Mouse (Mus musculus) retina, postnatal 7 days (tissue): ENCODE measurements around the gene Gzf1.

Experiments
- DNase-seq: peaks from one replicate; pipeline ENCODE4 v3.0.0-alpha.2; 2012; ENCODE audit warnings: low read depth, low spot score

Gene Gzf1

DNA sequence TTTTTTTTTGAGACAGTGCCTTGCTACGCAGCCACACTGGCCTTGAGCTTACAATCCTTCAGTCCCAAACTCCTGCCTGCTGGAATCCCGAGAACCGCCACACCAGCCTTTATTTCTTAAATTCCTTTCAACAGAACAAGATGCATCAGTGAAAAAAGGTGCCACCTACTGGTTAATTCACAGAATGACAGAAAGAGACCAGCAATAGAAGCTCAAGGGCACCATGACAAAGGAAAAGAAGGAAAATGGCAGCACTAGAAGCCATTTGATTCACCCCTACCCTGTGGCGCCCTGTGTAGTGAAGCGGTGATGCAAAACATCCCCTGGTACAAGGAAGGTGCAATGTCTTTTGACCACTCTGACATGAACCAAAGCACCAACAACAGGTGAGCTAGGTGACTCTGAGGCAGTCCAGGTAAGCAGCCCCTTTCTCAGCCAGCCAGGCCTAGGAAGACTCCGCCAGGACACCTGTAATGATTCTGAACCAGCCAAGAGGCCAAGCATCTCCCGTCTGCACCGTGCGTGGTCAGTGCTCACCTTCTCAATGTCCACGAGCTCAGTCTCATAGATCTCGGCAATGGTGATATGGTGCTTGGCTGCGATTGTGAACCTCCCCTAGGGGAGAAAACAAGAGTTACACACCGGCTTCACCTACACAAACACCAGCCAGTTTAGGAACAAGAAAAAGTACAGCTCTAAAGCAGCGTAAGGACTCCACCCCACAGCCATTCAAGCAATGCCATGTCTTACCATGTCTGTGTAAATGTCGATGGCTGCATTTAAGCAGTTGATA, 25.8 kb downstream of the Gzf1 start:
- DNase-seq: peak; percentile 30

DNA sequence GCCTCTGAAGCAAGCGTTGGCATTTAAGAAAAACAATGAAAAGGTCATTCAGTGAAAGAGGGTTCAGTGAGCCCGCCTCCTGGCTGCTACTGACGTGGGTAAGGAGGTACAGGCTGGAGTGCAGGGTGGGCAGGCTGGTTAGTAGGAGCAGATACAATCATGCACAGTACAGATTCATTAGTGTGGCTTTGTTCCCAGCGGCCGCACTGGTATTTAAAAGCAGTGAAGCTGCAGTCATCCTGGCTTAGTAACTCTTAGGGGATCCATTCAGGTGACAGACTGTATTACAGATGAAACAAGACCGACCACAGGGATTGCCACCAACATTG, 26.3 kb downstream of the Gzf1 start:
- no peak for DNase-seq

DNA sequence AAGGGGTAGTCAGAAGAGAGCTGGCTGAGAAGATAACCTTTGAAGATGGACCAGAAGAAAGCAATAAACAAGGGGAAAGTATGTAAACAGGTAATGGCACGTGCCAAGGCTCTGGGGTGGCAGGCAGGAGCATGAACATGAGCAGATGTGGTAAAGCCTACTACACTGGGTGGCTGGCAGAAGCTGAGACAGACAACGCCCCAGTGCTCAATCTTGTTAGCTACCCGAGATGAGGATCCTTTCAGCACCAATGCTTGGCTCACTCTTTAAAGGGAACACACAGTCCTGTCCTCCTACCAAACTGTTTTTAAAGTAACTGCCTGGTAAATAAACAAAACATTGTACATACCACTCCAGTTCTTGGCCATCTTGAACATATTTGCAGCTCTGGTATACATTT, 31.5 kb downstream of the Gzf1 start:
- no peak for DNase-seq

DNA sequence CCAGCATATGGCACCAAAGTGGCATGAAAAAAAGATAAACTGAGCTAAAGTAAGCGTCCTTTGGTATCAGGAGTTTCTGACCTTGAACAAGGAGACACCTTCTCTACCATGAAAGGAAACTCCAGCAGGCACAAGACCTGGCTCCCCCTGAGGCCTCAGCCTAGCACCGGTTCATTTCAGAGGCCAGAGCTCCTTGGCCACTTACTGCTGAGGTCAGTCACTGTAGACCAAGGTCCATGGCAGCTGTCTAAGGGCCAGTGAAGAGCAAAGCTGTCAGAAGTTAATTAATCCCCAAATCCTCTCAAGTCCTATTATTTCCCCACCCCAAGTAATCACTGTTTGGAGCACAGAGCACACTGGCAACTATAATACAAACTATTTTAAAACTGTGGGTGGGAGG, 36.2 kb downstream of the Gzf1 start:
- no peak for DNase-seq

DNA sequence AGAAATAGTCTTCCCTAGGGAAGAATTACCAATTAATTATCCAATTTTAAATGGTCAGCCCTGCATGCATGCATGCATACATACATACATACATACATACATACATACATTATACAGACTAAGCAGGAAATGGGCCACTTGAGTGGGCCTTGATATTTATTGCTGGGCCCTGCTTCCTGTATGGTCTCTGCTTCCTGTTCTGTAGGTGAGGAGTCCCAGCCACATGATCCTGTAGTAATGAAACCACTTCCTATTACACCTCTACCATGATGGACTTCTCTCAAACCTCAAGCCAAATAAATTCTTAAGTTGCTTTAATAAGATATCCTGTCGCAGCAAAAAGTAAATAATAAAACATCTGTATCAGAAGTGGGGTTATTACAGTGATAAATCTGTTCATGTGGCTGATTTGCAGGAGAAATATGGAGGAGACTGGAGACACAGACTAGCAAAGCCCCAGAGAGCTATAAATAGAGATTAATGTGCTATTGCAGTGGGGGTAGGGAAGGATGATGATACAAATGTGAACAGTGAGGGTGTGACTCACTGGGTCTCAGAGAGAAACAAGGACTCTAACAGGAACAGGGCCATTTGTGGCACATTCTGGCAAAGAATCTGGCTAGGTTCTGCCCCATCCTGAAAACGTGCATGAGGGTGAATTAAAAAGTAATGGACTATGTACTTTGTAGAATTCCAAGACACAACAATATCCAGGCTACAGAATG, 38.6 kb downstream of the Gzf1 start:
- DNase-seq: no peak

DNA sequence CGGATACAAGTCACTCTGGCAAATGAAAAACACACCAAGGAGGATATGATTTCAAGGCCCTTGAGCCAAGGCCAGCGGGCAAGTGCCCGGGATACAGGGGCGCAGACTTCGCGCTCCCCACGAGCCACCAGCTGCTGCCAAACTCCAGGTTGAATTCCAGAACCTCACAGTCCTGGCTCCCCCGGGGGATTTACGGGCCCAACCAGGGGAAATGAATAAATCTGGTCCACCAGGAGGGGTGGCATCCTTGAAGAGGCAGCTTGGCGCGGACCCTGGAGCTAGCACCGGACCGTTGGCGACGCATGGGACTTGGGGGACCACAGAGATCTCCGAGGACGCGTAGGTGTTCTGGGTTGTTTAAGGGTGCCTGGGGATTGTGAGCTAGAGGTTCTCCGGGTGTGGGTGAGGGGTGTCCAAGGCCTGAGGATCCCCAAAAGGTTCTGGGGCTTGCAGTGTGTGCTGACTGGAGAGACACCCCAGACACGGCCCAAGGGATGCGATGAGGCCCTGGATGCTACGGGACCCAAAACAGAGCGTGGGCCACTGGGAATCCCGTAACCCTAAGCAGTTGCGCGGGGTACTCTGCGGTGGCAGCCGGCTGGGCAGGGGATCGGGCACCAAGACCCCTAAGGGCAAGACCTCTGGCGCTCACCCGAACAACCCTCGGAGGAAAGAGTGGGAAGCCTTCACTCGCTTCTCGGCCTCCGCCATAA, 50.9 kb downstream of the Gzf1 start:
- DNase-seq: no peak

GRCm38 (mm10) chr2:148732327-148733000, 51.6 kb downstream of the Gzf1 start, which contains the start of gene Napb:
Gene Napb (minus strand): TSS chr2:148732467.
- DNase-seq: peak; percentile 87
